Mouse (Mus musculus) liver, adult 2 months (tissue): ENCODE results near the gene Ndnf. TPM values are rescaled to one million over a fixed set of nuclear protein-coding genes. Genes with fewer than 3 reads are reported as not detected.

Experiments used
- DNase-seq: peaks from one replicate; pipeline ENCODE4 v3.0.0-alpha.2; 2011; ENCODE audit warnings: low read depth, low spot score; ENCODE audit errors: extremely low read depth
- H3K27ac ChIP-seq: fragments of 200-500 bp; replicated peaks from 2 replicates; pipeline ENCODE4 v1.5.1; 2012; ENCODE audit warnings: low read depth, mild to moderate bottlenecking, control low read depth, inconsistent platforms, low read length; ENCODE audit not compliant: insufficient read depth
- H3K27me3 ChIP-seq: fragments of 200-500 bp; 2 replicates; pipeline ENCODE4 v1.6.1; 2012; ENCODE audit warnings: mild to moderate bottlenecking, moderate library complexity, low read length, inconsistent platforms; ENCODE audit not compliant: control insufficient read depth, insufficient read depth
- H3K36me3 ChIP-seq: fragments of 200-500 bp; 2 replicates; pipeline ENCODE4 v1.6.1; 2012; ENCODE audit warnings: low read length, inconsistent platforms; ENCODE audit not compliant: control insufficient read depth, insufficient read depth
- H3K4me1 ChIP-seq: fragments of 200-500 bp; 2 replicates; pipeline ENCODE4 v1.6.1; 2011; ENCODE audit warnings: low read length; ENCODE audit not compliant: control insufficient read depth, insufficient read depth
- H3K4me3 ChIP-seq: fragments of 200-500 bp; 2 replicates; pipeline ENCODE4 v1.5.1; 2011; ENCODE audit warnings: low read depth, mild to moderate bottlenecking, control low read depth, low read length, moderate library complexity; ENCODE audit not compliant: insufficient read depth
- H3K79me2 ChIP-seq: fragments of 200-500 bp; 2 replicates; pipeline ENCODE4 v1.6.1; 2012; ENCODE audit warnings: inconsistent platforms, mild to moderate bottlenecking, low read length, moderate library complexity; ENCODE audit not compliant: control insufficient read depth, insufficient read depth
- H3K9ac ChIP-seq: fragments of 200-500 bp; 2 replicates; pipeline ENCODE4 v1.6.1; 2012; ENCODE audit warnings: low read depth, mild to moderate bottlenecking, control low read depth, inconsistent platforms, low read length
- CTCF ChIP-seq: fragments of 200-500 bp; IDR thresholded peaks from 2 replicates; pipeline ENCODE4 v1.5.1; 2011; ENCODE audit warnings: low read depth, low read length, control low read depth
- POLR2A ChIP-seq: fragments of 200-500 bp; IDR thresholded peaks from 2 replicates; pipeline ENCODE4 v1.6.1; 2011; ENCODE audit warnings: low read length, control low read depth; ENCODE audit not compliant: insufficient read depth; ENCODE audit errors: extremely low read depth
- WGBS: fragments of 180-500 bp; shearing (Covaris S2); methylation state at CpG from one replicate; pipeline ENCODE4 v1.1.7; 2018; 5-methylcytosine and 5-hydroxymethylcytosine counted together
- polyA plus RNA-seq: library from polyadenylated mRNA; depleted of rRNA; stranded (reverse); fragments of >200 nt; gene quantifications from 2 replicates; pipeline ENCODE4 v1.2.3, GENCODE M21; 2012
- total RNA-seq: library from RNA; depleted of rRNA; stranded (reverse); fragments of >200 nt; gene quantifications from 2 replicates; pipeline ENCODE4 v1.2.3, GENCODE M21; 2014

Gene Ndnf
- total and polyA plus RNA-seq, 2 experiments: 0.46 TPM; not detected in 1

DNA sequence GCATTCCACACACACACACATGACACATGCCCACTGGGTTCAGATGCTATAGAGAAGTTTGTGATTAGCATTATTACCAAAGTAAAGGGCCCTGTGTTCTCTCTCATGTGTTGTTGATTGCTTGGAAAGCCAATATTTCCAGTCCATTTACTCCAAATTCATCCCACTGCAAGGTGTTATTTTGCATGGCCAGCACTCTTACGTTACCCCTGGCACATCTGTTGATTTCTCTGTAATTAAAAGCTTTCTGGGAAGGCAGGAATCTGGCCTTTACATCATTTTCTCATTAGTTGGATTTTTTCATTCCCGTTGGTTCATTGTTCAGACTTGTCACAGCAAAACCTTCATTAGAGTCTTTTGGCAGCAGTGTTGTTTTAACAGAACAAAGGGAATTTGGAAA lies 54.3 kb downstream of the Ndnf start:
- Histone ChIP-seq H3K4me1 (no peaks in the 10 kb centered on the region), H3K79me2 (no peaks in the 10 kb centered on the region), H3K27ac (no peak overlapping the region), H3K36me3 (no peaks in the 10 kb centered on the region), H3K9ac (no peak overlapping the region), H3K4me3 (no peak overlapping the region), H3K27me3 (no peaks in the 10 kb centered on the region)
- DNase-seq: no peak
- no peak for TF ChIP-seq CTCF
- 77% methylated on average over 2 of the region's 2 CpGs for WGBS

GRCm38 (mm10) chr6:65728261-65728660 lies 56.9 kb downstream of the Ndnf start:
- H3K36me3 ChIP-seq: no peaks in the 10 kb centered on the region
- TF ChIP-seq POLR2A: no peak
- 87% methylated on average over 3 of the region's 3 CpGs for WGBS
- no peak overlapping the region for H3K4me3 ChIP-seq
- no peak overlapping the region for H3K27ac ChIP-seq
- no peaks in the 10 kb centered on the region for H3K27me3 ChIP-seq
- H3K79me2 ChIP-seq: no peaks in the 10 kb centered on the region
- no peak overlapping the region for H3K9ac ChIP-seq
- no peak for DNase-seq
- no peaks in the 10 kb centered on the region for H3K4me1 ChIP-seq

DNA sequence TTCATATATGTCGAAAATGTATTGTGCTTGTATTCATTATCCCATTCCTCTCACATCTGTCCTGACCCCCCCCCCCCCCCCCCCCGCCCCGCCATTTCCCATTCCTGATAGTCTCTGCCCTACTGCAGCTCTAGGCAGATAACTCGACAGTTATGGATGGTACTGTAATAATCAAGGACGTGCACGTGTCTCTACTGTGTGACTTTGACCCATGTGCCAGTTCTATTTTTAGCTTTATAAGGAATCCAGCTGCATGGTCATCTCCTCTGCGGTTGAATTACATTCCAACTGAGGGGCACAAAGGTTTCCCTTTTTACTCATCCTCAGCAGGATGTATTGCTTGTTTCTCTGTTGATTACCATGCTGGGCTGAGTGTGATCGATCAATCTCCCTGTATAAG lies 68.1 kb downstream of the Ndnf start:
- Histone ChIP-seq H3K79me2 (no peaks in the 10 kb centered on the region), H3K4me3 (no peak overlapping the region), H3K27ac (no peak overlapping the region), H3K4me1 (no peaks in the 10 kb centered on the region), H3K27me3 (no peaks in the 10 kb centered on the region), H3K9ac (no peak overlapping the region), H3K36me3 (no peaks in the 10 kb centered on the region)
- DNase-seq: no peak
- no peak for TF ChIP-seq POLR2A
- no peak for TF ChIP-seq CTCF
- 58% methylated on average over 8 of the region's 8 CpGs for WGBS

GRCm38 (mm10) chr6:65743144-65743870 lies 71.9 kb downstream of the Ndnf start:
- no peaks in the 10 kb centered on the region for H3K79me2 ChIP-seq
- H3K4me1 ChIP-seq: no peaks in the 10 kb centered on the region
- H3K4me3 ChIP-seq: no peak overlapping the region
- no peak overlapping the region for H3K27ac ChIP-seq
- H3K36me3 ChIP-seq: no peaks in the 10 kb centered on the region
- no peak for DNase-seq
- no peaks in the 10 kb centered on the region for H3K27me3 ChIP-seq
- H3K9ac ChIP-seq: no peak overlapping the region
- TF ChIP-seq CTCF: no peak
- TF ChIP-seq POLR2A: no peak
- 85% methylated on average over 1 of the region's 1 CpGs for WGBS

GRCm38 (mm10) chr6:65743871-65744202 lies 72.4 kb downstream of the Ndnf start:
- Histone ChIP-seq H3K9ac (no peak overlapping the region), H3K79me2 (no peaks in the 10 kb centered on the region), H3K36me3 (no peaks in the 10 kb centered on the region), H3K4me1 (no peaks in the 10 kb centered on the region), H3K27me3 (no peaks in the 10 kb centered on the region), H3K27ac (no peak overlapping the region), H3K4me3 (no peak overlapping the region)
- DNase-seq: no peak
- no peak for TF ChIP-seq CTCF
- TF ChIP-seq POLR2A: no peak

DNA sequence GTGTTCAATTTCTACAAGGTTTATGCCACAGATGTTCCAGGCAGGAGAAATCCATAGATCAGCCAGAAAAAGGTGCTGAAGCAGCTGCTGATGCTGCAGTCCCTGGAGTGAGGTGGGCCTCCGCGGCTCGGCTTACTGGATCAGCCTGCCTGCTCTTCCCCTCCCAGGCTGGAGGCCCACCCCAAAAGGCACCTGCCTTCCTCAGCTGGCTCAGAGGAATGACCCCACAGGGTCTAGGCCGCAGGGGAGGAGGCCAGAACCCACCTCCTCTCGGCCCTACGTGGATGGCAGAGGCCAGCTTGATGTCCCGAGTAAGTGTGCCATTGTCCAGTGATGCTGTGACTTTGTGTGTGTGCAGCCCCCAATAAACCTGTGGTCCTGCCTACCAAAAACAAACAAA lies 86.8 kb downstream of the Ndnf start:
- Histone ChIP-seq H3K36me3 (no peaks in the 10 kb centered on the region), H3K27ac (no peak overlapping the region), H3K4me1 (no peaks in the 10 kb centered on the region), H3K27me3 (no peaks in the 10 kb centered on the region), H3K9ac (no peak overlapping the region), H3K79me2 (no peaks in the 10 kb centered on the region), H3K4me3 (no peak overlapping the region)
- 74% methylated on average over 7 of the region's 7 CpGs for WGBS
- TF ChIP-seq POLR2A (no peak), CTCF (no peak)
- no peak for DNase-seq
